In genomic region chr7:46395571-46395970, GRCm38 (mm10) we compare ENCODE assay signal across 14 mouse cellular contexts. TPM values are rescaled to one million over a fixed set of nuclear protein-coding genes. Genes with fewer than 3 reads are reported as not detected.
DNase-seq lines count a peak whose midpoint lies in the region; ATAC-seq lines count a peak whose summit lies in the region.
"Had no signal": no experiment of that assay in that cellular context is flagged by ENCODE, and none has a peak within 500 bp of the region (broad histone marks: within the 10 kb centered on the region; RNA-seq: fewer than 3 reads in every experiment).

No protein-coding gene starts in this region.

- no peak overlapping the region for H3K9ac ChIP-seq in kidney, embryonic 14.5 days (ENCODE audit: low read depth, low read length)
- H3K9ac ChIP-seq in embryonic facial prominence, embryonic 14.5 days (ENCODE audit: low read depth, low read length), result no peak overlapping the region
- H3K9ac ChIP-seq in midbrain, embryonic 14.5 days (replicated peaks; ENCODE audit: low read length), result no peak overlapping the region

- no peak for ATAC-seq in kidney, embryonic 14.5 days (ENCODE audit: low FRiP score, low TSS enrichment)
- no peak for ATAC-seq in embryonic facial prominence, embryonic 14.5 days (ENCODE audit: low read depth)
- no peak for ATAC-seq in midbrain, embryonic 14.5 days (ENCODE audit: low FRiP score, low TSS enrichment)

- peak overlapping the region; percentile 48; the same call in 1 of the 2 replicates for H3K4me3 ChIP-seq in kidney, embryonic 14.5 days (ENCODE audit: low read length)
- no peak overlapping the region for H3K4me3 ChIP-seq in embryonic facial prominence, embryonic 14.5 days (ENCODE audit: low read depth, low read length)
- peak overlapping the region; percentile 66 for H3K4me3 ChIP-seq in hindbrain, embryonic 10.5 days
- H3K4me3 ChIP-seq in midbrain, embryonic 14.5 days (replicated peaks; ENCODE audit: low read depth, low read length), result no peak overlapping the region

- H3K27me3 ChIP-seq in kidney, embryonic 14.5 days (ENCODE audit: control insufficient read depth, insufficient read depth, low read length), result peaks cover 63% of the 10 kb centered on the region
- H3K27me3 ChIP-seq in embryonic facial prominence, embryonic 14.5 days (replicated peaks; ENCODE audit: control insufficient read depth, insufficient read depth, low read length), result peaks cover 65% of the 10 kb centered on the region
- H3K27me3 ChIP-seq in hindbrain, embryonic 10.5 days (ENCODE audit: insufficient read depth, poor library complexity, severe bottlenecking), result peaks cover 72% of the 10 kb centered on the region
- peaks cover 36% of the 10 kb centered on the region for H3K27me3 ChIP-seq in midbrain, embryonic 14.5 days (ENCODE audit: control insufficient read depth, insufficient read depth, low read length)

- no peak for DNase-seq in kidney, adult 9 months
- no peak for DNase-seq in embryonic facial prominence, embryonic 14.5 days (ENCODE audit: low spot score)
- DNase-seq in hindbrain, embryonic 10.5 days (ENCODE audit: low spot score), result no peak
- DNase-seq in midbrain, embryonic 14.5 days, result no peak
- DNase-seq in left cerebral cortex, adult 8-10 months (ENCODE audit: low spot score in 2 of 2), result no peak
- no peak for DNase-seq in testis, postnatal 14 days (ENCODE audit: low spot score)
- DNase-seq in lung, postnatal 25 days (ENCODE audit: low spot score), result no peak

- no peaks in the 10 kb centered on the region for H3K36me3 ChIP-seq in kidney, embryonic 14.5 days (ENCODE audit: control insufficient read depth, insufficient read depth, low read length)
- no peaks in the 10 kb centered on the region for H3K36me3 ChIP-seq in embryonic facial prominence, embryonic 14.5 days (ENCODE audit: control insufficient read depth, insufficient read depth, low read length)
- H3K36me3 ChIP-seq in hindbrain, embryonic 10.5 days, result no peaks in the 10 kb centered on the region
- H3K36me3 ChIP-seq in midbrain, embryonic 14.5 days (ENCODE audit: control insufficient read depth, insufficient read depth, low read length), result no peaks in the 10 kb centered on the region
- H3K36me3 ChIP-seq: G1E had no signal

- peak overlapping the region; percentile 98 for H3K4me2 ChIP-seq in kidney, embryonic 14.5 days (replicated peaks; ENCODE audit: low read depth, low read length)
- peak overlapping the region; percentile 86 for H3K4me2 ChIP-seq in embryonic facial prominence, embryonic 14.5 days (ENCODE audit: low read depth, low read length)
- H3K4me2 ChIP-seq in midbrain, embryonic 14.5 days (ENCODE audit: low read length), result peak overlapping the region; percentile 75

- 13% methylated on average over 6 of the region's 6 CpGs for WGBS in kidney, embryonic 14.5 days
- 25% methylated on average over 6 of the region's 6 CpGs for WGBS in embryonic facial prominence, embryonic 14.5 days
- WGBS in hindbrain, embryonic 10.5 days, result 43% methylated on average over 6 of the region's 6 CpGs
- WGBS in midbrain, embryonic 14.5 days, result 41% methylated on average over 6 of the region's 6 CpGs

- no peaks in the 10 kb centered on the region for H3K9me3 ChIP-seq in kidney, embryonic 14.5 days (ENCODE audit: control insufficient read depth, low read length)
- no peaks in the 10 kb centered on the region for H3K9me3 ChIP-seq in embryonic facial prominence, embryonic 14.5 days (ENCODE audit: control insufficient read depth, low read length)
- no peaks in the 10 kb centered on the region for H3K9me3 ChIP-seq in hindbrain, embryonic 10.5 days
- no peaks in the 10 kb centered on the region for H3K9me3 ChIP-seq in midbrain, embryonic 14.5 days (ENCODE audit: control insufficient read depth, low read length)

- no peak overlapping the region for H3K27ac ChIP-seq in kidney, embryonic 14.5 days (ENCODE audit: low read depth, low read length)
- no peak overlapping the region for H3K27ac ChIP-seq in embryonic facial prominence, embryonic 14.5 days (replicated peaks; ENCODE audit: low read depth, low read length)
- no peak overlapping the region for H3K27ac ChIP-seq in hindbrain, embryonic 10.5 days
- peak overlapping the region; percentile 88; the same call in 1 of the 2 replicates for H3K27ac ChIP-seq in midbrain, embryonic 14.5 days (replicated peaks; ENCODE audit: low read depth, low read length)

- H3K4me1 ChIP-seq in kidney, embryonic 14.5 days (ENCODE audit: control insufficient read depth, insufficient read depth, low read length), result peaks cover 13% of the 10 kb centered on the region
- H3K4me1 ChIP-seq in embryonic facial prominence, embryonic 14.5 days (ENCODE audit: control insufficient read depth, insufficient read depth, low read length), result peaks cover 5% of the 10 kb centered on the region; the same call in 1 of the 2 replicates
- peaks cover 39% of the 10 kb centered on the region for H3K4me1 ChIP-seq in hindbrain, embryonic 10.5 days (replicated peaks)
- H3K4me1 ChIP-seq in midbrain, embryonic 14.5 days (ENCODE audit: control insufficient read depth, insufficient read depth, low read length), result peaks cover 28% of the 10 kb centered on the region

RNA-seq across cellular contexts. Expression of gene Kcnc1, which starts 0.7 kb away (rescaled TPM):
- polyA plus RNA-seq in kidney, embryonic 14.5 days (2014; fragmentation: Nextera tagmentation; extraction: Ambion mirVana), result 0.07 TPM in 1 of 2 replicates, not detected in the other
- 0.69 and 1.1 TPM in 2 replicates for polyA plus RNA-seq in embryonic facial prominence, embryonic 14.5 days (2014; fragmentation: Nextera tagmentation; extraction: Ambion mirVana)
- 0.83 and 2.3 TPM in 2 replicates for polyA plus RNA-seq in hindbrain, embryonic 10.5 days (2016; fragmentation: Nextera tagmentation; extraction: Ambion mirVana)
- polyA plus RNA-seq in midbrain, embryonic 14.5 days (2014; fragmentation: Nextera tagmentation; extraction: Ambion mirVana), result 13.9 and 15.4 TPM in 2 replicates
- 100 to 1,000 TPM; 134 to 153 (median 136) TPM for total RNA-seq in left cerebral cortex, adult 8-10 months (2022)
- total RNA-seq: granulocyte monocyte progenitor cell, adult 5-6 weeks; monocyte, adult 5-6 weeks had no signal
- polyA plus RNA-seq: G1E; liver, adult 2 months had no signal

RNA-seq across cellular contexts. Expression of gene Myod1, which starts 19.3 kb away (rescaled TPM):
- 0.34 and 0.37 TPM in 2 replicates for polyA plus RNA-seq in kidney, embryonic 14.5 days (2014; fragmentation: Nextera tagmentation; extraction: Ambion mirVana)
- 46.5 and 50.7 TPM in 2 replicates for polyA plus RNA-seq in embryonic facial prominence, embryonic 14.5 days (2014; fragmentation: Nextera tagmentation; extraction: Ambion mirVana)
- 0.18 and 0.25 TPM in 2 replicates for polyA plus RNA-seq in hindbrain, embryonic 10.5 days (2016; fragmentation: Nextera tagmentation; extraction: Ambion mirVana)
- not detected in 2 replicates for polyA plus RNA-seq in midbrain, embryonic 14.5 days (2014; fragmentation: Nextera tagmentation; extraction: Ambion mirVana)
- under 1 TPM in 2 of 4 experiments, not detected in 2; 0.19 to 0.23 TPM for total RNA-seq in left cerebral cortex, adult 8-10 months (2022)
- total RNA-seq: adrenal gland, postnatal 36 days; granulocyte monocyte progenitor cell, adult 5-6 weeks; liver, adult 2 months; monocyte, adult 5-6 weeks had no signal
- polyA plus RNA-seq: G1E; large intestine, adult 2 months; liver, adult 2 months had no signal

Comparison
In these comparisons a context has a peak if more than half of its experiments do, and no peak if none do; other contexts are left out.
1. H3K4me3 ChIP-seq: peak in kidney, embryonic 14.5 days (single experiment) and hindbrain, embryonic 10.5 days (single experiment); none in embryonic facial prominence, embryonic 14.5 days (single experiment) and midbrain, embryonic 14.5 days (single experiment).
2. RNA of gene Myod1, which starts 19.3 kb away (polyA plus RNA-seq): 46.5 to 50.7 TPM in embryonic facial prominence, embryonic 14.5 days; 0.34 to 0.37 TPM in kidney, embryonic 14.5 days, 0.18 to 0.25 TPM in hindbrain, embryonic 10.5 days and not detected in midbrain, embryonic 14.5 days; every median in the first group is over 10 times any median in the second.
3. Peak in every context shown above with its lines, with median percentiles within 50 percentile points of each other: H3K4me2 ChIP-seq.